Mouse (Mus musculus) liver, adult 2 months (tissue): ENCODE data around the gene Bin2.

Experiments used
- CTCF ChIP-seq: fragments of 200-500 bp; IDR thresholded peaks from 2 replicates; pipeline ENCODE4 v1.5.1; 2011; ENCODE audit warnings: low read depth, low read length, control low read depth
- POLR2A ChIP-seq: fragments of 200-500 bp; IDR thresholded peaks from 2 replicates; pipeline ENCODE4 v1.6.1; 2011; ENCODE audit warnings: low read length, control low read depth; ENCODE audit not compliant: insufficient read depth; ENCODE audit errors: extremely low read depth

DNA sequence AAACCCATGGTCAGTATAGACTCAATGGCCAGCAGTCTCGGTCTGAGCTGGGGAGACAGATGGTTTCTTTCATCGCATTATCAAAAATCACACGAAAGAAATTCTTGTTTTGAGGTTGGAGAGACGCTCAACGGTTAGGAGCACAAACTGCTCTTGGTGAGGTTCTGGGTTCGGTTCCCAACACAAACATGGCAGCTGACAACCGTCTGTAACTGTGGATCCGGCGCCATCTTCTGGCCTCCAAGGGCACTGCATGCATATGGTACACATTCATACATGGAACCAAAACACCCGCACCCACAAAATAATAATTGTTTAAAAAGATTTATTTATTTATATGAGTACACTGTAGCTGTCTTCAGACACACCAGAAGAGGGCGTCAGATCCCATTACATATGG, 49.2 kb upstream of the Bin2 start:
- TF ChIP-seq CTCF: peak; percentile 54
- no peak for TF ChIP-seq POLR2A
